Comparison of ENCODE assay signal across 17 mouse cellular contexts in genomic region chr6:105604234-105604633, GRCm38 (mm10).
"Had no signal": no experiment of that assay in that cellular context is flagged by ENCODE, and none has a peak within 500 bp of the region (broad histone marks: within the 10 kb centered on the region; RNA-seq: fewer than 3 reads in every experiment).

No protein-coding gene starts in this region.

- H3K4me2 ChIP-seq: limb, embryonic 13.5 days; liver, embryonic 12.5 days; liver, embryonic 15.5 days; midbrain, embryonic 12.5 days; midbrain, embryonic 15.5 days; neural tube, embryonic 12.5 days; neural tube, embryonic 15.5 days had no signal

- H3K9me3 ChIP-seq: limb, embryonic 10.5 days; limb, embryonic 13.5 days; liver, embryonic 12.5 days; liver, embryonic 15.5 days; midbrain, embryonic 12.5 days; midbrain, embryonic 15.5 days; neural tube, embryonic 12.5 days; neural tube, embryonic 15.5 days had no signal

- H3K27ac ChIP-seq: kidney, postnatal 0 days; layer of hippocampus, adult 2 months; limb, embryonic 10.5 days; limb, embryonic 13.5 days; liver, embryonic 12.5 days; liver, embryonic 15.5 days; midbrain, embryonic 12.5 days; midbrain, embryonic 15.5 days; neural tube, embryonic 12.5 days; neural tube, embryonic 15.5 days had no signal

- H3K36me3 ChIP-seq: limb, embryonic 10.5 days; limb, embryonic 13.5 days; liver, embryonic 12.5 days; liver, embryonic 15.5 days; midbrain, embryonic 12.5 days; midbrain, embryonic 15.5 days; neural tube, embryonic 12.5 days; neural tube, embryonic 15.5 days had no signal

- H3K4me1 ChIP-seq: limb, embryonic 10.5 days; limb, embryonic 13.5 days; liver, embryonic 12.5 days; liver, embryonic 15.5 days; midbrain, embryonic 12.5 days; midbrain, embryonic 15.5 days; neural tube, embryonic 12.5 days; neural tube, embryonic 15.5 days had no signal

- H3K4me3 ChIP-seq: layer of hippocampus, adult 2 months; limb, embryonic 10.5 days; limb, embryonic 13.5 days; liver, embryonic 12.5 days; liver, embryonic 15.5 days; midbrain, embryonic 12.5 days; midbrain, embryonic 15.5 days; neural tube, embryonic 12.5 days; neural tube, embryonic 15.5 days had no signal

- ATAC-seq: liver, embryonic 12.5 days; midbrain, embryonic 15.5 days had no signal

- H3K27me3 ChIP-seq: limb, embryonic 13.5 days; liver, embryonic 12.5 days; liver, embryonic 15.5 days; midbrain, embryonic 12.5 days; midbrain, embryonic 15.5 days; neural tube, embryonic 12.5 days; neural tube, embryonic 15.5 days had no signal

- H3K9ac ChIP-seq: limb, embryonic 13.5 days; liver, embryonic 12.5 days; liver, embryonic 15.5 days; midbrain, embryonic 12.5 days; midbrain, embryonic 15.5 days; neural tube, embryonic 12.5 days; neural tube, embryonic 15.5 days had no signal

- DNase-seq: kidney, postnatal 25 days; layer of hippocampus, adult 9-11 months; liver; lung, adult 2 months; lung, postnatal 14 days; lung, postnatal 4 days; thymus, postnatal 25 days had no signal
